ENCODE assay signal across 21 mouse cellular contexts in genomic region chr1:162236624-162237159, GRCm38 (mm10).
DNase-seq lines count a peak whose midpoint lies in the region; ATAC-seq and TF ChIP-seq lines count a peak whose summit lies in the region.
"Had no signal": no experiment of that assay in that cellular context is flagged by ENCODE, and none has a peak within 500 bp of the region (broad histone marks: within the 10 kb centered on the region; RNA-seq: fewer than 3 reads in every experiment).

No protein-coding gene starts in this region.

- H3K4me3 ChIP-seq in limb, embryonic 12.5 days (replicated peaks), result no peak overlapping the region
- no peak overlapping the region for H3K4me3 ChIP-seq in limb, embryonic 10.5 days
- no peak overlapping the region for H3K4me3 ChIP-seq in lung, embryonic 15.5 days
- no peak overlapping the region for H3K4me3 ChIP-seq in lung, postnatal 0 days (ENCODE audit: low read depth, low read length)
- H3K4me3 ChIP-seq in lung, adult 2 months (replicated peaks; ENCODE audit: extremely low read depth, low read depth, low read length), result no peak overlapping the region
- no peak overlapping the region for H3K4me3 ChIP-seq in embryonic facial prominence, embryonic 10.5 days
- H3K4me3 ChIP-seq: embryonic facial prominence, embryonic 12.5 days; forebrain, embryonic 13.5 days; forebrain, embryonic 15.5 days had no signal

- no peak for DNase-seq in limb, embryonic 10.5 days (ENCODE audit: low spot score)
- no peak for DNase-seq in lung, postnatal 25 days (ENCODE audit: low spot score)
- peak; percentile 43 for DNase-seq in lung, postnatal 0 days (ENCODE audit: low spot score)
- no peak for DNase-seq in lung, adult 2 months
- peak; percentile 3 for DNase-seq in embryonic facial prominence, embryonic 10.5 days (ENCODE audit: low spot score)
- DNase-seq in thymus, postnatal 4 days, result no peak
- DNase-seq: adrenal gland, adult 2 months; adrenal gland, postnatal 10 days; adrenal gland, postnatal 25 days; cerebellum, adult 11 months; cerebellum, adult 18-20 months; cerebellum, adult 8-10 months; cerebellum, adult 9-11 months; cerebellum, postnatal 14 days; cerebellum, postnatal 36 days; embryo, embryonic 11 days had no signal

- peak overlapping the region; percentile 24 for H3K27ac ChIP-seq in limb, embryonic 12.5 days
- H3K27ac ChIP-seq in limb, embryonic 10.5 days, result no peak overlapping the region
- 0 out of 2 replicates have a peak overlapping the region, but pooled peaks have one; percentile 10 for H3K27ac ChIP-seq in lung, embryonic 15.5 days
- H3K27ac ChIP-seq in lung, postnatal 0 days (ENCODE audit: low read length), result no peak overlapping the region
- no peak overlapping the region; the same call in 1 of the 2 replicates for H3K27ac ChIP-seq in embryonic facial prominence, embryonic 10.5 days (replicated peaks)
- H3K27ac ChIP-seq: embryonic facial prominence, embryonic 12.5 days; forebrain, embryonic 13.5 days; forebrain, embryonic 15.5 days had no signal

- 73% methylated on average over 7 of the region's 7 CpGs for WGBS in limb, embryonic 12.5 days
- WGBS in limb, embryonic 10.5 days, result 83% methylated on average over 7 of the region's 7 CpGs
- 52% methylated on average over 7 of the region's 7 CpGs for WGBS in lung, embryonic 15.5 days
- 57% methylated on average over 7 of the region's 7 CpGs for WGBS in lung, postnatal 0 days
- 72% methylated on average over 7 of the region's 7 CpGs for WGBS in lung, adult 2 months
- WGBS in embryonic facial prominence, embryonic 10.5 days, result 91% methylated on average over 7 of the region's 7 CpGs

- TF ChIP-seq CTCF in lung, postnatal 0 days (IDR thresholded peaks at IDR 0.05), result no peak
- TF ChIP-seq CTCF in lung, adult 2 months (IDR thresholded peaks at IDR 0.05; ENCODE audit: insufficient read depth, low read length), result no peak

- H3K27me3 ChIP-seq in limb, embryonic 12.5 days, result no peaks in the 10 kb centered on the region
- H3K27me3 ChIP-seq in limb, embryonic 10.5 days (ENCODE audit: low read depth, poor library complexity, severe bottlenecking), result no peaks in the 10 kb centered on the region
- no peaks in the 10 kb centered on the region for H3K27me3 ChIP-seq in lung, embryonic 15.5 days
- no peaks in the 10 kb centered on the region for H3K27me3 ChIP-seq in lung, postnatal 0 days (replicated peaks; ENCODE audit: insufficient read depth, low read length)
- no peaks in the 10 kb centered on the region for H3K27me3 ChIP-seq in embryonic facial prominence, embryonic 10.5 days (replicated peaks; ENCODE audit: low read depth, poor library complexity, severe bottlenecking)
- H3K27me3 ChIP-seq: embryonic facial prominence, embryonic 12.5 days; forebrain, embryonic 13.5 days; forebrain, embryonic 15.5 days had no signal

- H3K9ac ChIP-seq in limb, embryonic 12.5 days (replicated peaks), result no peak overlapping the region
- H3K9ac ChIP-seq in lung, embryonic 15.5 days, result no peak overlapping the region
- no peak overlapping the region for H3K9ac ChIP-seq in lung, postnatal 0 days (replicated peaks; ENCODE audit: low read depth)
- H3K9ac ChIP-seq: embryonic facial prominence, embryonic 12.5 days; forebrain, embryonic 13.5 days; forebrain, embryonic 15.5 days had no signal

- no peaks in the 10 kb centered on the region for H3K36me3 ChIP-seq in limb, embryonic 12.5 days
- no peaks in the 10 kb centered on the region for H3K36me3 ChIP-seq in limb, embryonic 10.5 days
- H3K36me3 ChIP-seq in lung, embryonic 15.5 days, result no peaks in the 10 kb centered on the region
- H3K36me3 ChIP-seq in lung, postnatal 0 days (ENCODE audit: insufficient read depth, low read length), result no peaks in the 10 kb centered on the region
- H3K36me3 ChIP-seq in embryonic facial prominence, embryonic 10.5 days (replicated peaks), result no peaks in the 10 kb centered on the region
- H3K36me3 ChIP-seq: embryonic facial prominence, embryonic 12.5 days; forebrain, embryonic 15.5 days had no signal

- no peak overlapping the region for H3K4me2 ChIP-seq in limb, embryonic 12.5 days
- H3K4me2 ChIP-seq in lung, embryonic 15.5 days, result no peak overlapping the region
- H3K4me2 ChIP-seq in lung, postnatal 0 days (replicated peaks; ENCODE audit: low read depth, low read length), result no peak overlapping the region
- H3K4me2 ChIP-seq: embryonic facial prominence, embryonic 12.5 days; forebrain, embryonic 13.5 days; forebrain, embryonic 15.5 days had no signal

- H3K4me1 ChIP-seq in limb, embryonic 12.5 days (replicated peaks), result peaks cover 33% of the 10 kb centered on the region
- H3K4me1 ChIP-seq in limb, embryonic 10.5 days, result peaks cover 28% of the 10 kb centered on the region
- no peaks in the 10 kb centered on the region; the same call in 1 of the 2 replicates for H3K4me1 ChIP-seq in lung, embryonic 15.5 days
- no peaks in the 10 kb centered on the region for H3K4me1 ChIP-seq in lung, postnatal 0 days (ENCODE audit: insufficient read depth, low read depth, low read length)
- H3K4me1 ChIP-seq in lung, adult 2 months (ENCODE audit: control insufficient read depth, insufficient read depth, low read length), result no peaks in the 10 kb centered on the region
- H3K4me1 ChIP-seq in embryonic facial prominence, embryonic 10.5 days, result peaks cover 8% of the 10 kb centered on the region
- H3K4me1 ChIP-seq: forebrain, embryonic 13.5 days; forebrain, embryonic 15.5 days had no signal

- TF ChIP-seq POLR2A in lung, adult 2 months (IDR thresholded peaks at IDR 0.05; ENCODE audit: borderline replicate concordance, extremely low read depth, low read depth, low read length), result no peak

- TF ChIP-seq EP300 in lung, postnatal 0 days (IDR thresholded peaks at IDR 0.05), result peak; percentile 68

- ATAC-seq in limb, embryonic 12.5 days (ENCODE audit: insufficient number of reproducible peaks, insufficient read depth, low FRiP score, low TSS enrichment, low read depth), result no peak
- peak; percentile 57; the same call in 1 of the 2 replicates for ATAC-seq in lung, embryonic 15.5 days (ENCODE audit: borderline replicate concordance, extremely low read depth, low FRiP score, low TSS enrichment)
- peak; percentile 75 for ATAC-seq in lung, postnatal 0 days
- ATAC-seq: forebrain, embryonic 13.5 days; forebrain, embryonic 15.5 days had no signal

- no peaks in the 10 kb centered on the region for H3K9me3 ChIP-seq in limb, embryonic 12.5 days
- no peaks in the 10 kb centered on the region for H3K9me3 ChIP-seq in limb, embryonic 10.5 days (replicated peaks)
- H3K9me3 ChIP-seq in lung, embryonic 15.5 days, result no peaks in the 10 kb centered on the region
- H3K9me3 ChIP-seq in lung, postnatal 0 days (ENCODE audit: low read length), result no peaks in the 10 kb centered on the region
- no peaks in the 10 kb centered on the region for H3K9me3 ChIP-seq in embryonic facial prominence, embryonic 10.5 days
- H3K9me3 ChIP-seq: embryonic facial prominence, embryonic 12.5 days; forebrain, embryonic 13.5 days; forebrain, embryonic 15.5 days had no signal

Comparison
In these comparisons a context has a peak if more than half of its experiments do, and no peak if none do; other contexts are left out.
1. H3K27ac ChIP-seq: peak in limb, embryonic 12.5 days (single experiment) and lung, embryonic 15.5 days (single experiment); none in limb, embryonic 10.5 days (single experiment), lung, postnatal 0 days (single experiment) and embryonic facial prominence, embryonic 10.5 days (single experiment).
2. DNase-seq: peak in lung, postnatal 0 days (single experiment) and embryonic facial prominence, embryonic 10.5 days (single experiment); none in limb, embryonic 10.5 days (single experiment), lung, postnatal 25 days (single experiment), lung, adult 2 months (single experiment) and thymus, postnatal 4 days (single experiment).